Mouse (Mus musculus) small intestine, adult 2 months (tissue): Measurements from ENCODE around the gene Dst. TPM values are rescaled to one million over a fixed set of nuclear protein-coding genes. Genes with fewer than 3 reads are reported as not detected.

Source experiments
- H3K27ac ChIP-seq: fragments of 200-500 bp; 2 replicates; pipeline ENCODE4 v1.5.1; 2012; ENCODE audit warnings: low read depth, low read length, control low read depth, inconsistent platforms; ENCODE audit not compliant: insufficient read depth
- H3K27me3 ChIP-seq: fragments of 200-500 bp; 2 replicates; pipeline ENCODE4 v1.6.1; 2012; ENCODE audit warnings: mild to moderate bottlenecking, moderate library complexity, low read length, inconsistent platforms; ENCODE audit not compliant: control insufficient read depth, insufficient read depth
- H3K36me3 ChIP-seq: fragments of 200-500 bp; 2 replicates; pipeline ENCODE4 v1.6.1; 2012; ENCODE audit warnings: mild to moderate bottlenecking, low read length, control low read depth, inconsistent platforms; ENCODE audit not compliant: control insufficient read depth, insufficient read depth
- H3K4me1 ChIP-seq: fragments of 200-500 bp; 2 replicates; pipeline ENCODE4 v1.6.1; 2012; ENCODE audit warnings: low read length, inconsistent platforms, mixed read lengths; ENCODE audit not compliant: control insufficient read depth, insufficient read depth, insufficient read length
- H3K4me3 ChIP-seq: fragments of 200-500 bp; 2 replicates; pipeline ENCODE4 v1.5.1; 2012; ENCODE audit warnings: low read depth, mild to moderate bottlenecking, control low read depth, inconsistent platforms, low read length, moderate library complexity
- CTCF ChIP-seq: fragments of 200-500 bp; IDR thresholded peaks from 2 replicates; pipeline ENCODE4 v1.5.1; 2012; ENCODE audit warnings: low read depth, mild to moderate bottlenecking, control low read depth, inconsistent platforms, low read length, moderate library complexity, mixed read lengths; ENCODE audit not compliant: insufficient replicate concordance, insufficient read length; ENCODE audit errors: extremely low read depth
- POLR2A ChIP-seq: fragments of 200-500 bp; IDR thresholded peaks from 2 replicates; pipeline ENCODE4 v1.6.1; 2012; ENCODE audit warnings: low read depth, mild to moderate bottlenecking, control low read depth, inconsistent platforms, low read length, moderate library complexity
- WGBS: fragments of 180-500 bp; shearing (Covaris S2); methylation state at CpG from one replicate; pipeline ENCODE4 v1.1.7; 2018; 5-methylcytosine and 5-hydroxymethylcytosine counted together
- polyA plus RNA-seq: library from polyadenylated mRNA; depleted of rRNA; stranded (reverse); fragments of >200 nt; gene quantifications from 2 replicates; pipeline ENCODE4 v1.2.3, GENCODE M21; 2012

Dst gene
- polyA plus RNA-seq, 1 experiment = 31.9 TPM

GRCm38 (mm10) chr1:33996105-33996887, 88.3 kb downstream of the Dst start:
- no peaks in the 10 kb centered on the region for H3K27me3 ChIP-seq
- no peaks in the 10 kb centered on the region for H3K36me3 ChIP-seq
- H3K4me1 ChIP-seq = no peaks in the 10 kb centered on the region
- TF ChIP-seq POLR2A (no peak), CTCF (no peak)
- H3K27ac ChIP-seq = no peak overlapping the region
- H3K4me3 ChIP-seq = no peak overlapping the region
- 83% methylated on average over 5 of the region's 5 CpGs for WGBS

GRCm38 (mm10) chr1:34002321-34002720, 94.3 kb downstream of the Dst start:
- no peak overlapping the region for H3K4me3 ChIP-seq

GRCm38 (mm10) chr1:34002970-34003369, 94.9 kb downstream of the Dst start:
- Histone ChIP-seq H3K4me1 (0 out of 2 replicates have a peak, but pooled peaks cover 1% of the 10 kb centered on the region), H3K27me3 (no peaks in the 10 kb centered on the region), H3K4me3 (no peak overlapping the region), H3K27ac (no peak overlapping the region), H3K36me3 (no peaks in the 10 kb centered on the region)
- 43% methylated on average over 9 of the region's 9 CpGs for WGBS
- TF ChIP-seq CTCF (no peak), POLR2A (no peak)

More at GRCm38 (mm10) chr1:34002321-34002720, 94.3 kb downstream of the Dst start:
- Histone ChIP-seq H3K36me3 (no peaks in the 10 kb centered on the region), H3K27ac (no peak overlapping the region), H3K27me3 (no peaks in the 10 kb centered on the region), H3K4me1 (0 out of 2 replicates have a peak, but pooled peaks cover 1% of the 10 kb centered on the region)
- no peak for TF ChIP-seq CTCF
- TF ChIP-seq POLR2A = no peak
- WGBS = 83% methylated on average over 4 of the region's 4 CpGs

GRCm38 (mm10) chr1:34005238-34005725, 97.3 kb downstream of the Dst start:
- Histone ChIP-seq H3K4me1 (0 out of 2 replicates have a peak, but pooled peaks cover 1% of the 10 kb centered on the region), H3K27ac (peak overlapping the region; percentile 2; the same call in 1 of the 2 replicates), H3K36me3 (no peaks in the 10 kb centered on the region), H3K27me3 (no peaks in the 10 kb centered on the region), H3K4me3 (no peak overlapping the region)
- no peak for TF ChIP-seq POLR2A
- WGBS = 14% methylated on average over 10 of the region's 10 CpGs

GRCm38 (mm10) chr1:34005726-34006638, 98.0 kb downstream of the Dst start:
- Histone ChIP-seq H3K4me3 (peak overlapping the region; percentile 54), H3K36me3 (no peaks in the 10 kb centered on the region), H3K4me1 (peaks cover 1% of the 10 kb centered on the region; the same call in 1 of the 2 replicates), H3K27ac (0 out of 2 replicates have a peak overlapping the region, but pooled peaks have one; percentile 15), H3K27me3 (no peaks in the 10 kb centered on the region)
- TF ChIP-seq POLR2A (no peak), CTCF (no peak)
- WGBS = 4% methylated on average over 29 of the region's 29 CpGs

- H3K36me3 ChIP-seq = no peaks in the 10 kb centered on the region
- 0 out of 2 replicates have a peak, but pooled peaks cover 1% of the 10 kb centered on the region for H3K27me3 ChIP-seq
- peaks cover 1% of the 10 kb centered on the region; the same call in 1 of the 2 replicates for H3K4me1 ChIP-seq
- 73% methylated on average over 5 of the region's 5 CpGs for WGBS
- no peak overlapping the region for H3K27ac ChIP-seq
- H3K4me3 ChIP-seq = no peak overlapping the region
- TF ChIP-seq POLR2A (no peak), CTCF (no peak)
Observed at GRCm38 (mm10) chr1:34006828-34007361, 98.9 kb downstream of the Dst start.
